10 mouse cellular contexts compared by ENCODE assay signal in genomic region chr19:42904726-42905125, GRCm38 (mm10).
A peak's percentile ranks its signal among the peaks of the same experiment; 100 is the strongest.
DNase-seq lines count a peak whose midpoint lies in the region; ATAC-seq lines count a peak whose summit lies in the region.
"Had no signal": no experiment of that assay in that cellular context is flagged by ENCODE, and none has a peak within 500 bp of the region (broad histone marks: within the 10 kb centered on the region; RNA-seq: fewer than 3 reads in every experiment).

No protein-coding gene starts in this region.

- H3K36me3 ChIP-seq in hindbrain, embryonic 16.5 days (ENCODE audit: control insufficient read depth, insufficient read depth, low read length): no peaks in the 10 kb centered on the region
- H3K36me3 ChIP-seq in midbrain, embryonic 12.5 days: no peaks in the 10 kb centered on the region
- H3K36me3 ChIP-seq: limb, embryonic 13.5 days had no signal

- ATAC-seq in hindbrain, embryonic 16.5 days: 0 out of 2 replicates have a peak, but pooled peaks have one; percentile 9
- 0 out of 2 replicates have a peak, but pooled peaks have one; percentile 52 for ATAC-seq in midbrain, embryonic 12.5 days (ENCODE audit: low FRiP score, low read depth)

- peak overlapping the region; percentile 54 for H3K27ac ChIP-seq in hindbrain, embryonic 16.5 days (ENCODE audit: low read depth, low read length)
- H3K27ac ChIP-seq in midbrain, embryonic 12.5 days (replicated peaks): no peak overlapping the region
- H3K27ac ChIP-seq: limb, embryonic 13.5 days had no signal

- no peaks in the 10 kb centered on the region for H3K9me3 ChIP-seq in hindbrain, embryonic 16.5 days (ENCODE audit: control insufficient read depth, low read length)
- H3K9me3 ChIP-seq in midbrain, embryonic 12.5 days: no peaks in the 10 kb centered on the region
- H3K9me3 ChIP-seq: limb, embryonic 13.5 days; megakaryocyte, embryonic 14.5 days had no signal

- peaks cover 7% of the 10 kb centered on the region; the same call in 1 of the 2 replicates for H3K4me1 ChIP-seq in hindbrain, embryonic 16.5 days (ENCODE audit: control insufficient read depth, insufficient read depth, low read depth, low read length)
- H3K4me1 ChIP-seq in midbrain, embryonic 12.5 days: peaks cover 17% of the 10 kb centered on the region; the same call in 1 of the 2 replicates

- intact Hi-C loops in heart, postnatal 14 days (cut with DNase I): no loop called here

- H3K4me2 ChIP-seq in hindbrain, embryonic 16.5 days (ENCODE audit: low read length): no peak overlapping the region
- no peak overlapping the region for H3K4me2 ChIP-seq in midbrain, embryonic 12.5 days (replicated peaks)
- H3K4me2 ChIP-seq: limb, embryonic 13.5 days had no signal

- peak; percentile 69 for DNase-seq in heart, adult 11 months
- DNase-seq in heart, postnatal 14 days: no peak
- peak; percentile 83 for DNase-seq in MN1 (ENCODE audit: low spot score)
- DNase-seq in layer of hippocampus, postnatal 36 days: no peak
- DNase-seq in layer of hippocampus, adult 9-10 months (ENCODE audit: low spot score): no peak
- no peak for DNase-seq in frontal cortex, adult 2 months (ENCODE audit: extremely low spot score in 1 of 2, low spot score in 1 of 2)

- WGBS in hindbrain, embryonic 16.5 days: 33% methylated on average over 7 of the region's 7 CpGs
- 58% methylated on average over 7 of the region's 7 CpGs for WGBS in midbrain, embryonic 12.5 days

- H3K9ac ChIP-seq in hindbrain, embryonic 16.5 days (ENCODE audit: low read depth, low read length): no peak overlapping the region
- no peak overlapping the region for H3K9ac ChIP-seq in midbrain, embryonic 12.5 days (replicated peaks)
- H3K9ac ChIP-seq: limb, embryonic 13.5 days had no signal

- H3K27me3 ChIP-seq in hindbrain, embryonic 16.5 days (replicated peaks; ENCODE audit: control insufficient read depth, insufficient read depth, low read length): no peaks in the 10 kb centered on the region
- H3K27me3 ChIP-seq in midbrain, embryonic 12.5 days: no peaks in the 10 kb centered on the region
- H3K27me3 ChIP-seq: limb, embryonic 13.5 days had no signal

- no peak overlapping the region for H3K4me3 ChIP-seq in hindbrain, embryonic 16.5 days (ENCODE audit: low read length)
- no peak overlapping the region for H3K4me3 ChIP-seq in midbrain, embryonic 12.5 days
- H3K4me3 ChIP-seq: limb, embryonic 13.5 days; megakaryocyte, embryonic 14.5 days had no signal

Comparison
In these comparisons a context has a peak if more than half of its experiments do, and no peak if none do; other contexts are left out.
1. DNase-seq: peak in heart, adult 11 months (single experiment) and MN1 (single experiment); none in heart, postnatal 14 days (0 of 2), layer of hippocampus, postnatal 36 days (0 of 2), layer of hippocampus, adult 9-10 months (single experiment) and frontal cortex, adult 2 months (0 of 2).